Mouse (Mus musculus): ENCODE data around the gene Chn2. TPM values are rescaled to one million over a fixed set of nuclear protein-coding genes. Genes with fewer than 3 reads are reported as not detected.

Gene Chn2
- total and polyA plus RNA-seq, 3 experiments: not detected

GRCm38 (mm10) chr6:54090822-54091221 is 51.5 kb downstream of the Chn2 start:
- no peaks in the 10 kb centered on the region for H3K36me3 ChIP-seq (ENCODE audit: control insufficient read depth in 1 of 2, insufficient read depth in 2 of 2, low read length in 2 of 2)
- no peak for DNase-seq (ENCODE audit: low read depth, low spot score)
- no peaks in the 10 kb centered on the region for H3K27me3 ChIP-seq (ENCODE audit: control insufficient read depth in 1 of 2, insufficient read depth in 2 of 2, low read length in 2 of 2)
- H3K27ac ChIP-seq (ENCODE audit: control insufficient read depth, low read depth, low read length): no peak overlapping the region
- no peaks in the 10 kb centered on the region for H3K4me1 ChIP-seq (ENCODE audit: control insufficient read depth in 1 of 2, insufficient read depth in 2 of 2, low read length in 2 of 2)
- H3K4me3 ChIP-seq (ENCODE audit: control insufficient read depth in 1 of 2, insufficient read depth in 1 of 2, low read depth in 2 of 2, low read length in 2 of 2): no peak overlapping the region
- H3K79me2 ChIP-seq (ENCODE audit: control insufficient read depth, insufficient read depth, low read length, poor library complexity): no peaks in the 10 kb centered on the region
- no peaks in the 10 kb centered on the region for H3K9me3 ChIP-seq (replicated peaks; ENCODE audit: insufficient read depth, low read length)
- no peak for TF ChIP-seq MAX (IDR thresholded peaks at IDR 0.05; ENCODE audit: low read length)
- no peak for TF ChIP-seq CHD2 (IDR thresholded peaks at IDR 0.05; ENCODE audit: low read length)
- TF ChIP-seq ETS1 (IDR thresholded peaks at IDR 0.05; ENCODE audit: low read depth, low read length): no peak
- no peak for TF ChIP-seq MEF2A (IDR thresholded peaks at IDR 0.05; ENCODE audit: extremely low read depth, insufficient replicate concordance, low read depth, low read length, poor library complexity, severe bottlenecking)
- TF ChIP-seq JUND (IDR thresholded peaks at IDR 0.05; ENCODE audit: low read depth, low read length): no peak
- TF ChIP-seq ELF1 (IDR thresholded peaks at IDR 0.05; ENCODE audit: low read depth, low read length): no peak
- no peak for TF ChIP-seq MAZ (IDR thresholded peaks at IDR 0.05; ENCODE audit: low read depth, low read length)
- no peak for TF ChIP-seq MAFK (IDR thresholded peaks at IDR 0.05; ENCODE audit: borderline replicate concordance, low read depth, low read length)
- no peak for TF ChIP-seq CTCF (IDR thresholded peaks at IDR 0.05 in 2 of 3, conservative IDR thresholded peaks at IDR 0.05 in 1 of 3; ENCODE audit: control insufficient read depth in 1 of 3, insufficient read depth in 1 of 3, low read depth in 2 of 3, low read length in 3 of 3, poor library complexity in 1 of 3, severe bottlenecking in 1 of 3)
- TF ChIP-seq UBTF (IDR thresholded peaks at IDR 0.05; ENCODE audit: borderline replicate concordance, insufficient read depth, low read depth, low read length): no peak
- TF ChIP-seq MXI1 (IDR thresholded peaks at IDR 0.05; ENCODE audit: low read depth, low read length): no peak
- no peak for TF ChIP-seq NRF1 (IDR thresholded peaks at IDR 0.05; ENCODE audit: insufficient read depth, low read depth, low read length, poor library complexity, severe bottlenecking)
- H3K9ac ChIP-seq (ENCODE audit: control insufficient read depth, low read depth, low read length, poor library complexity, severe bottlenecking): no peak overlapping the region

GRCm38 (mm10) chr6:54092920-54093319 is 53.6 kb downstream of the Chn2 start:
- H3K9ac ChIP-seq (ENCODE audit: control insufficient read depth, low read depth, low read length, poor library complexity, severe bottlenecking): no peak overlapping the region
- no peaks in the 10 kb centered on the region for H3K36me3 ChIP-seq (ENCODE audit: control insufficient read depth in 1 of 2, insufficient read depth in 2 of 2, low read length in 2 of 2)
- no peaks in the 10 kb centered on the region for H3K79me2 ChIP-seq (ENCODE audit: control insufficient read depth, insufficient read depth, low read length, poor library complexity)
- H3K27ac ChIP-seq (ENCODE audit: control insufficient read depth, low read depth, low read length): no peak overlapping the region
- no peaks in the 10 kb centered on the region for H3K9me3 ChIP-seq (replicated peaks; ENCODE audit: insufficient read depth, low read length)
- H3K27me3 ChIP-seq (ENCODE audit: control insufficient read depth in 1 of 2, insufficient read depth in 2 of 2, low read length in 2 of 2): no peaks in the 10 kb centered on the region
- TF ChIP-seq BHLHE40 (IDR thresholded peaks at IDR 0.05; ENCODE audit: borderline replicate concordance, low read depth, low read length) (no peak), JUND (IDR thresholded peaks at IDR 0.05; ENCODE audit: low read depth, low read length) (no peak), MYC (IDR thresholded peaks at IDR 0.05; ENCODE audit: low read depth, low read length) (no peak)
- H3K4me3 ChIP-seq (ENCODE audit: control insufficient read depth in 1 of 2, insufficient read depth in 1 of 2, low read depth in 2 of 2, low read length in 2 of 2): no peak overlapping the region
- no peaks in the 10 kb centered on the region for H3K4me1 ChIP-seq (ENCODE audit: control insufficient read depth in 1 of 2, insufficient read depth in 2 of 2, low read length in 2 of 2)
- DNase-seq (ENCODE audit: low read depth, low spot score): no peak
